Mouse (Mus musculus) lung, postnatal 0 days (tissue): ENCODE results near the gene Olfr1388.

Experiments
- CTCF ChIP-seq: IDR thresholded peaks from 2 replicates; pipeline ENCODE4 v1.5.1; 2016; ENCODE audit warnings: antibody characterized with exemption, mild to moderate bottlenecking
- EP300 ChIP-seq: IDR thresholded peaks from 2 replicates; pipeline ENCODE4 v1.6.1; 2016; ENCODE audit warnings: antibody characterized with exemption, mild to moderate bottlenecking, control low read depth

- TF ChIP-seq CTCF (no peak), EP300 (no peak)
Observed at GRCm38 (mm10) chr11:49429641-49430040, 6.8 kb upstream of the Olfr1388 start.
